Mouse (Mus musculus) olfactory bulb, adult 2 months (tissue): ENCODE data around the gene Psmb4.
"Not testable (repeated sequence)": the region's sequence is repeated elsewhere in the genome, so short reads cannot be mapped to it uniquely, and the experiment has no call there.

ENCODE experiments used
- CTCF ChIP-seq: fragments of 200-500 bp; IDR thresholded peaks from 2 replicates; pipeline ENCODE4 v1.5.1; 2012; ENCODE audit warnings: low read depth, mild to moderate bottlenecking, low read length, moderate library complexity; ENCODE audit not compliant: insufficient read depth
- POLR2A ChIP-seq: fragments of 200-500 bp; IDR thresholded peaks from 2 replicates; pipeline ENCODE4 v1.6.1; 2012; ENCODE audit warnings: mild to moderate bottlenecking, low read depth, low read length, moderate library complexity; ENCODE audit not compliant: insufficient read depth

- not testable (repeated sequence) for TF ChIP-seq CTCF, POLR2A
These were observed 18.0 kb upstream of the Psmb4 start for GRCm38 (mm10) chr3:94904759-94905158.
